12 mouse cellular contexts compared by ENCODE assay signal in genomic region chr8:36361818-36362217, GRCm38 (mm10).
"Had no signal": no experiment of that assay in that cellular context is flagged by ENCODE, and none has a peak within 500 bp of the region (broad histone marks: within the 10 kb centered on the region; RNA-seq: fewer than 3 reads in every experiment).

No protein-coding gene starts in this region.

- H3K4me2 ChIP-seq: limb, embryonic 13.5 days; liver, embryonic 12.5 days; liver, embryonic 15.5 days; midbrain, embryonic 13.5 days; neural tube, embryonic 13.5 days had no signal

- H3K4me1 ChIP-seq: limb, embryonic 10.5 days; liver, embryonic 12.5 days; liver, embryonic 15.5 days; megakaryocyte, embryonic 14.5 days; midbrain, embryonic 13.5 days had no signal

- H3K9me3 ChIP-seq: limb, embryonic 10.5 days; limb, embryonic 13.5 days; liver, embryonic 12.5 days; liver, embryonic 15.5 days; megakaryocyte, embryonic 14.5 days; midbrain, embryonic 10.5 days; midbrain, embryonic 13.5 days; neural tube, embryonic 13.5 days had no signal

- ATAC-seq: liver, embryonic 12.5 days had no signal

- H3K36me3 ChIP-seq: limb, embryonic 10.5 days; limb, embryonic 13.5 days; liver, embryonic 12.5 days; liver, embryonic 15.5 days; midbrain, embryonic 10.5 days; midbrain, embryonic 13.5 days; neural tube, embryonic 13.5 days had no signal

- H3K4me3 ChIP-seq: layer of hippocampus, adult 2 months; limb, embryonic 10.5 days; limb, embryonic 13.5 days; liver, embryonic 12.5 days; liver, embryonic 15.5 days; megakaryocyte, embryonic 14.5 days; midbrain, embryonic 10.5 days; midbrain, embryonic 13.5 days; myocyte; neural tube, embryonic 13.5 days had no signal

- H3K27ac ChIP-seq: kidney, postnatal 0 days; layer of hippocampus, adult 2 months; limb, embryonic 10.5 days; limb, embryonic 13.5 days; liver, embryonic 12.5 days; liver, embryonic 15.5 days; macrophage; midbrain, embryonic 10.5 days; midbrain, embryonic 13.5 days; neural tube, embryonic 13.5 days had no signal

- H3K27me3 ChIP-seq: limb, embryonic 13.5 days; liver, embryonic 12.5 days; liver, embryonic 15.5 days; midbrain, embryonic 13.5 days; neural tube, embryonic 13.5 days had no signal

- H3K9ac ChIP-seq: limb, embryonic 13.5 days; liver, embryonic 12.5 days; liver, embryonic 15.5 days; midbrain, embryonic 13.5 days; neural tube, embryonic 13.5 days had no signal
